Mouse (Mus musculus) small intestine, adult 2 months (tissue): ENCODE measurements around the gene Tcirg1. TPM values are rescaled to one million over a fixed set of nuclear protein-coding genes. Genes with fewer than 3 reads are reported as not detected.
A peak's percentile ranks its signal among the peaks of the same experiment; 100 is the strongest.

Experiments
- H3K27ac ChIP-seq: fragments of 200-500 bp; 2 replicates; pipeline ENCODE4 v1.5.1; 2012; ENCODE audit warnings: low read depth, low read length, control low read depth, inconsistent platforms; ENCODE audit not compliant: insufficient read depth
- H3K27me3 ChIP-seq: fragments of 200-500 bp; 2 replicates; pipeline ENCODE4 v1.6.1; 2012; ENCODE audit warnings: mild to moderate bottlenecking, moderate library complexity, low read length, inconsistent platforms; ENCODE audit not compliant: control insufficient read depth, insufficient read depth
- H3K36me3 ChIP-seq: fragments of 200-500 bp; 2 replicates; pipeline ENCODE4 v1.6.1; 2012; ENCODE audit warnings: mild to moderate bottlenecking, low read length, control low read depth, inconsistent platforms; ENCODE audit not compliant: control insufficient read depth, insufficient read depth
- H3K4me1 ChIP-seq: fragments of 200-500 bp; 2 replicates; pipeline ENCODE4 v1.6.1; 2012; ENCODE audit warnings: low read length, inconsistent platforms, mixed read lengths; ENCODE audit not compliant: control insufficient read depth, insufficient read depth, insufficient read length
- H3K4me3 ChIP-seq: fragments of 200-500 bp; 2 replicates; pipeline ENCODE4 v1.5.1; 2012; ENCODE audit warnings: low read depth, mild to moderate bottlenecking, control low read depth, inconsistent platforms, low read length, moderate library complexity
- CTCF ChIP-seq: fragments of 200-500 bp; IDR thresholded peaks from 2 replicates; pipeline ENCODE4 v1.5.1; 2012; ENCODE audit warnings: low read depth, mild to moderate bottlenecking, control low read depth, inconsistent platforms, low read length, moderate library complexity, mixed read lengths; ENCODE audit not compliant: insufficient replicate concordance, insufficient read length; ENCODE audit errors: extremely low read depth
- POLR2A ChIP-seq: fragments of 200-500 bp; IDR thresholded peaks from 2 replicates; pipeline ENCODE4 v1.6.1; 2012; ENCODE audit warnings: low read depth, mild to moderate bottlenecking, control low read depth, inconsistent platforms, low read length, moderate library complexity
- WGBS: fragments of 180-500 bp; shearing (Covaris S2); methylation state at CpG from one replicate; pipeline ENCODE4 v1.1.7; 2018; 5-methylcytosine and 5-hydroxymethylcytosine counted together
- polyA plus RNA-seq: library from polyadenylated mRNA; depleted of rRNA; stranded (reverse); fragments of >200 nt; gene quantifications from 2 replicates; pipeline ENCODE4 v1.2.3, GENCODE M21; 2012; rRNA removed

The Tcirg1 gene
- 107 and 148 TPM in 2 replicates for polyA plus RNA-seq

DNA sequence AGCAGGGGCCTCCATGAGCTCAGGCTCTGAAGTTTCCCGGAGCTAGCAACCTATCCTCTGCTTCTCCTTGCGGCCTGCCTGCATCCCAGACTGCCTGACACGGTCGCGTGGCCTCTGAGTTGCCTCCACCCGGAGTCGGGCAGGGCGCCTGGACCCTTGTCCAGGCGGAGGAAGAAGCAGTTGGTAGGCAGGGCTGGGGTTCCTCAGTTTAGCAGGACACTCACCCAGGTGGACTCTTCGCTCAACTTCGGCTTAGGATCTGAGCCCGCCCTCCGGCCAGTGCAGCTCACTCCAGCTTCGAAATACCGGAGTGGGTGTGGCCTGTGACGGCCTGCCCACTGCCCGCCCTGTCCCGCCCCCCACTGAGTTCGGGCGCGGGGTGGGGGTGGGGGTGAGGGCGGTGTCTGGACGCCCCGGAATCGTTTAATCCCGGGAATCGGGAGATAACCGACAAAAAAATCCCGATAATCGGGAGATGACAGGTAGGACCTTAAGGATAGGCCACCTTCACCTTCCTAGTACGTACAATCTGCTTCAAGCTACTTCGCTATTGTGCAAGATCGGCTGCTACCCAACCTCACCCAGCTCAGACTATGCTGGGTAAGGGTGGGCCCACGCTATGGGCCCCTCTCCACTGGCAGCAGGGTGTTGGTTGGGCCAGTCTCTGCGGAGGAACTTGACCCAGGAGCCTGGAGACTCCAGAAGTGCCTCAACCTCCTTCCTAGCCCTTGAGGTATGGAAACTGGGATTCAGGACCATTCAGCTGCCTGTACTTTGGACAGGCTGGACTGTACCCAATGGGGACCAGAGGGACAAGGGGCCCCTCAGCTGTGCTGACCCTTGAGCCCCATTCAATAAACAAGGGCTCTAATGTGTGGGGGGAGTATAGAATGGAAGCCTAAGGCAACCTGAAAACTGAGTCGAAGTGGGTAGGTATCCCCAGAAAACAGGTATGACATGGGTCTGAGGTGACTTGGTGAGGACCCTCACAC is at the start of gene Tcirg1:
TSS of gene Tcirg1 (minus strand) at position 339 of the 992 bp plus-strand sequence.
- 2% methylated on average over 36 of the region's 36 CpGs for WGBS
- peaks cover 48% of the 10 kb centered on the region for H3K36me3 ChIP-seq
- H3K4me3 ChIP-seq, result peak within 1 kb of the TSS; percentile 77
- peak; percentile 85; the same call in 1 of the 2 replicates for TF ChIP-seq POLR2A
- no peak for TF ChIP-seq CTCF
- H3K4me1 ChIP-seq, result peaks cover 11% of the 10 kb centered on the region
- H3K27ac ChIP-seq, result peak within 1 kb of the TSS; percentile 89
- H3K27me3 ChIP-seq, result no peaks in the 10 kb centered on the region

DNA sequence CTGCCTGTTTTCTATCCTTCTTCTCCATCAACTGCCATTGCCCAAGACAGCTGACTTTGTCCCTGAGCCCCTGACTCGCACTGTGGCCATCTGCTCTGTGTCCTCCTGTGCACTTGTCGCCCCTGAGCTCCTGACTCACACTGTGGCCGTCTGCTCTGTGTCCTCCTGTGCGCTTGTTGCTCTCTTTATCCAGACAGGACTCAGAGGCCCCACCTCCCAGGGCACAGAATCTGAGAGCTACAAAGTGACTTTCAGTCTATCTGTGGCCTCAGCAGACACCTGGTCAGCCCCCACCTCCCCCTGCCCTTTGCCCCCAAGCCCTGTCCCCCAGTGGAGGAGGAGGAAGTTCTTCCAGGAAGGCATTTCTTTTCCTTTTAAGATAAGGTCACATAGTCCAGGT is 48.9 kb upstream of the Tcirg1 start:
- 20% methylated on average over 4 of the region's 4 CpGs for WGBS
- H3K27me3 ChIP-seq, result no peaks in the 10 kb centered on the region
- TF ChIP-seq POLR2A, result no peak
- TF ChIP-seq CTCF, result no peak

DNA sequence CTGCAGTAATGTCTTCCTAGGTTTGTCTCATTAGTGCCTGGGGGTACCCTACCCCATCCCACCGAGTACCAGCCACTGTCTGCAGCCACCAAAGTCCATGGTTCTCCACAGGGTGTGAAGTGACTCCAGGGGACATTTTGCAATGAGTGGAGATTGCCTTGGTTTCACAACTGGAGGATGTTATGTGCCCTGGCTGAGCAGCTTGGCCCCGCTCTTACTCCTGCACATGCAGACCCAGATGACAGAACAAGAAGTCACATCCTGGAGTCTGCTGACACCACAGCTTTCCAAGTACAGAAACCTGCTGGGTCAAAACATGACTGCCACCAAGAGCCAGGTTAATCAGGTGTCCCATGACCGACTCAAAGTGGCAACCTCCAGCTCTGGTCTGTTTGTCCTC is 48.1 kb upstream of the Tcirg1 start:
- no peak overlapping the region for H3K27ac ChIP-seq

More for the DNA sequence above, 48.9 kb upstream of the Tcirg1 start:
- Histone ChIP-seq H3K4me3 (no peak overlapping the region), H3K27ac (peak overlapping the region; percentile 11; the same call in 1 of the 2 replicates), H3K36me3 (no peaks in the 10 kb centered on the region), H3K4me1 (peaks cover 25% of the 10 kb centered on the region)

DNA sequence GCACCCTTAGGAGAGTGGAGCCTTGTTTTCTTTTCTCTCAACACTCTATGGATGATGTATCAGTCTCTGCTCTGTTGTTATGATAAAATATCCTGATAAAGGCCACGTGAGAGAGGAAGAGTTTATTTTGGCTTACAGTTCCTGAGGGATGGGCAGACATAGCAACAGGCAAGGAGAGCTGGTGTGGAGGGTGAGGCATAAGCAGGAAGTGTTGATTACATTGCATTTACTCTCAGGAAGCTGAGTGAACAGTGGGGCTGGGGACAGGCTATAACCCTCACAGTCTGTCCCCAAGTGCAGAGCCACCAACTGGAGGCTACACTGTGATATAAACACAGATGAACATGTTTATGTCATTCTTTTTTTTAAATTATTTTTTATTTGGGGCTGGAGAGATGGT is 45.2 kb upstream of the Tcirg1 start:
- WGBS, result 40% methylated on average over 1 of the region's 1 CpGs
- TF ChIP-seq POLR2A, result no peak
- TF ChIP-seq CTCF, result no peak

More for the DNA sequence above, 48.1 kb upstream of the Tcirg1 start:
- H3K36me3 ChIP-seq, result no peaks in the 10 kb centered on the region
- H3K4me1 ChIP-seq, result peaks cover 25% of the 10 kb centered on the region
- TF ChIP-seq POLR2A (no peak), CTCF (no peak)
- WGBS, result 60% methylated on average over 3 of the region's 3 CpGs
- H3K27me3 ChIP-seq, result no peaks in the 10 kb centered on the region
- H3K4me3 ChIP-seq, result no peak overlapping the region

DNA sequence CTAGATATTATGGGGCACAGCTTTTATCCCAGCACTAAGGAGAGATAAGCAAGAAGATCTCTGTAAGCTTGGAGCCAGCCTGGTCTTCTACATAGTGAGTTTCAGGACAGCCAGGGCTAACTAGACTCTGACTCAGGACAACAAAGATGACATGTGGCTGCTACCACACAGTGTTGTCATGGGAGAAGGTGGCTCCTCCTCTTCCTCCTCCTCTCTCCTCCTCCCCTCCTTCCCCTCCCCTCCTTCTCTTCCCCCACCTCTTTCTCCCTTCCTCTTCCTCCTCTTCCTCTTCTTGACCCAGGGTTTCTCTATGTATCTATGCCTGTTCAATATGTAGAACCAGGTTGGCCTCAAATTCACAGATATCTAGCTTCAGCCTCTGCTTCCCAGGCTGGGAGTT is 44.5 kb upstream of the Tcirg1 start:
- no peaks in the 10 kb centered on the region for H3K27me3 ChIP-seq
- peaks cover 16% of the 10 kb centered on the region for H3K36me3 ChIP-seq
- H3K27ac ChIP-seq, result no peak overlapping the region
- H3K4me3 ChIP-seq, result no peak overlapping the region
- peaks cover 12% of the 10 kb centered on the region for H3K4me1 ChIP-seq
- no peak for TF ChIP-seq CTCF
- TF ChIP-seq POLR2A, result no peak

More for the DNA sequence above, 45.2 kb upstream of the Tcirg1 start:
- Histone ChIP-seq H3K27ac (no peak overlapping the region), H3K4me1 (peaks cover 15% of the 10 kb centered on the region), H3K36me3 (peaks cover 14% of the 10 kb centered on the region), H3K4me3 (no peak overlapping the region), H3K27me3 (no peaks in the 10 kb centered on the region)

DNA sequence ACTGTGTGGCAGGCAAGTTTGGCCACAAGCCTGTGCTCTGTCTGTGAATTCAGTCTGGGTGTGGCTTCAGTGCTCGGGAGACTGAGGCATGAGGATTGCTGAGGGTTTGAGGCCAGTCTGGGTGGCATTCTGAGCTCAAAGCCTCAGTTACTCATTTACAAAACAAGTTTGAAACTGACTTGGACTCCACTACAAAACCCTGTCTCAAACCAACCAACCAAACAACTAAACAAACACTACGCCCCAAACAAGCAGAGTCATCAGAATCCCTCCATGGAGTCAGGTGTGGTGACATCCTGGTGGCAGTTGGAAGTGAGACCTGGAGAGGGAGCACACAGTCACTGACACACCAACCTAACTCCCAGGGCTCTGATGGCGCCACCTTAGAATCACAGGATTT is 43.4 kb upstream of the Tcirg1 start:
- Histone ChIP-seq H3K27ac (no peak overlapping the region), H3K36me3 (peaks cover 18% of the 10 kb centered on the region), H3K4me3 (no peak overlapping the region), H3K4me1 (peaks cover 4% of the 10 kb centered on the region), H3K27me3 (no peaks in the 10 kb centered on the region)
- TF ChIP-seq POLR2A (no peak), CTCF (no peak)
- WGBS, result 90% methylated on average over 3 of the region's 3 CpGs

DNA sequence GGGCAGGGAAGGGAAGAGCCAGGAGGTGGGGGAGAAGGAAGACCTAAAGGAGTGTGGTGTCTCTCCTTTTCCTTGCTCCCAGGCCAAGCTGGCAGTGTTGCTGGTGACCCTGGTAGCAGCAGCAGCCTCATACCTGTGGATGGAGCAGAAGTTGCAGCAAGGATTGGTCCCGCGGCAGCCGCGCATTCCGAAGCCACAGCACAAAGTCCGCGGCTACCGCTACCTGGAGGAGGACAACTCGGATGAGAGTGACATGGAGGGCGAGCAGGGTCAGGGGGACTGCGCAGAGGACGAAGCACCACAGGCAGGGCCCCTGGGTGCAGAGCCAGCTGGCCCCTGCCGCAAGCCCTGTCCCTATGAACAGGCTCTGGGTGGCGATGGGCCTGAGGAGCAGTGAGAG is 41.6 kb upstream of the Tcirg1 start:
- Histone ChIP-seq H3K4me3 (no peak overlapping the region), H3K4me1 (peaks cover 3% of the 10 kb centered on the region; the same call in 1 of the 2 replicates), H3K27ac (no peak overlapping the region), H3K36me3 (peaks cover 19% of the 10 kb centered on the region), H3K27me3 (no peaks in the 10 kb centered on the region)
- TF ChIP-seq POLR2A, result no peak
- TF ChIP-seq CTCF, result no peak
- 88% methylated on average over 14 of the region's 14 CpGs for WGBS
